Mouse (Mus musculus): ENCODE results near the gene Flt1. TPM values are rescaled to one million over a fixed set of nuclear protein-coding genes. Genes with fewer than 3 reads are reported as not detected.
A peak's percentile ranks its signal among the peaks of the same experiment; 100 is the strongest.
"Not testable (repeated sequence)": the region's sequence is repeated elsewhere in the genome, so short reads cannot be mapped to it uniquely, and the experiment has no call there.

Gene Flt1
- total RNA-seq, 2 experiments from 2014 or later, result 28.4 to 30.1 TPM

GRCm38 (mm10) chr5:147616450-147616849 lies 109.4 kb downstream of the Flt1 start:
- DNase-seq (ENCODE audit: low spot score in 2 of 2), result no peak

GRCm38 (mm10) chr5:147614659-147615058 lies 111.2 kb downstream of the Flt1 start:
- no peak for DNase-seq (ENCODE audit: low spot score in 2 of 2)

DNA sequence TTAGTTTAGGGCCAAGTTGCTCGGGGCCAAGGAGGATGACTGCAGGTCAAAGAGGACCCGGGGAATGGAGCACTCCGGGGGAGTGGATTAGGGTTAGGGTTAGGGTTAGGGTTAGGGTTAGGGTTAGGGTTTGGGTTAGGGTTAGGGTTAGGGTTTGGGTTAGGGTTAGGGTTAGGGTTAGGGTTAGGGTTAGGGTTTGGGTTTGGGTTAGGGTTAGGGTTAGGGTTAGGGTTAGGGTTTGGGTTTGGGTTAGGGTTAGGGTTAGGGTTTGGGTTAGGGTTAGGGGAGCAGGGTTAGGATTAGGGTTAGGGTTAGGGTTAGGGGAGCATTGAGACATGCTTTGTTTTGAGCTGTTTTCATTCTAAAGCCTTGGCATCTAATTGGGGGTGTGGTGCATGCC lies 114.5 kb downstream of the Flt1 start:
- not testable (repeated sequence) for DNase-seq (ENCODE audit: low spot score in 2 of 2)

DNA sequence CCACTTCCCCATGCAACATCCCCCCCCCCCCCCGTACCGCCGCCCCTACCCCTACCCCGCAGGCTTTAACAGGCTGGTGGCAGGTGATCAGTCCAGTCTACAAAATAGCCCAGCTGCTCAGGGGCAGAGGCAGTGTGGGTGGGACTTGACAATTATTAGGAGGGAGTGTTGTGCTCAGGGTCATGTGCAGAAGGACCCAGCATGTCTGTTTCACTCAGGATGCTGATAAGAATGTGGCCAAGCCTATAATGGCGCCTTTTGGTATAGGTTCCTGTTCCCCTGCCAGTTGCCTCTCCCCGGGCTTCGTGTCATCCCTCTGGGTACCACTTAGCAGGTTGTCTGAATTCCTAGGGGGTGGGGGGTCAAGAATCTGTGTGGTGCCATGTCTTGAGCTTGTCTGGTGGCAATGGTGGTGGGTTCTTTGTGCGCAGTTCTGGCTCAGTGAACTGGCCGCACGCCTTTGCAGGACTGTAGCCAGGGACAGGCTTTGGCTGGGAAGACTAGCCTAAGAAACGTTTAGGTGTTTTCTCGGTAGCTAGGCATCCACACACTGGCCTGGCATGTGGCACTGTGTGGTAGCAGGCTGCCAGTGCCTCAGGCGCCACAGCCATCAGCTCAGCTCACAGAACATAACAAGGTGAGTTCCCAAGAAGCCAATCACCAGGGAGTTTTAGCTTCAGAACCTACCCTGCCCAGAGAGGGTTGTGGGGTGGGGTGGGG lies 118.4 kb downstream of the Flt1 start:
- no peak for DNase-seq (ENCODE audit: low spot score in 2 of 2)

GRCm38 (mm10) chr5:147606751-147607150 lies 119.1 kb downstream of the Flt1 start:
- DNase-seq (ENCODE audit: low spot score in 2 of 2), result no peak

DNA sequence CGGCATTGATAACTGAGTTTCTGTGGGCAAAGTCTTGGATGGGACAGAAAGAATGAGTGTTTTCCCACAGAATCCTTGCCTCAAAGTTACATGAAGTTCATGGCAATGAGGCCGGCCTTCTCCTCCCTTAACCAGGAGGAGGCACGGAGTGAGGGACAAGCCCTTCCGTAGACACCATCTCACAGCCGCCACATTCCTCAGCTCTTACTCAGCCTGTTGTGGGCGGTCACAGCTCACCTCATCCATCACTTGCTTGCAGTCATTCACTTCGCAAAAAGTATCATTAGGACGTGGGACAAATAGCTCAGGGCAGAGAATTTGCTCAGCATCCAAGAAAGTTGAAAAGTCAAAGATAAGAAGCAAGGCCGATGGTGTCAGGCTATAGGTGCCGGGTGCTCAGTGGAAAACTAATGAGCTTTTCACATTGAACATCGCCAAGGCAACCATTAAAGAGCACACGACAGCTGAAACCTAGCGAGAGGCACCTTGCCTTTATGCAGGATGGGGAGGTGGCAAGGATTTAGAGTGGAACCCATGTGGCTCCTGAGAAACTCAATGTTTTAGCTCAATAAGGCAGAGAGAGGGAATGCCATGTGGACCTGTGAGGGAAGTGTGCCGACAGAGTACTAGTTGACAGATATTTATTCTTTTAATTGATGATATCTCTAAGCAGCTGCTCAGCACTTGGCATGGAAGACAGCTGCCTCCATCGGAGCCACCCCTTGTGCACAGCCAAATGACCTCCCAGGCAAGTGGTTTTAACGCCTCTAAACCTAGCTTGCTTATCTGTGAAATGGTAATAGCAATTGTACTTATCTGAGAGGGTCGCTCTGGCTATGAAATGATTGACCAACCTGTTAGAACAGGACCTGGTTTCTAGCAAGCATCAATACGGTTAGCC lies 124.1 kb downstream of the Flt1 start:
- DNase-seq (ENCODE audit: low spot score in 2 of 2), result no peak

- DNase-seq (ENCODE audit: low spot score in 2 of 2), result no peak
These were observed 128.0 kb downstream of the Flt1 start for GRCm38 (mm10) chr5:147597825-147598224.

- DNase-seq (ENCODE audit: low spot score in 2 of 2), result no peak
These were observed 136.0 kb downstream of the Flt1 start for GRCm38 (mm10) chr5:147589814-147590213.

- DNase-seq (ENCODE audit: low spot score in 2 of 2), result no peak
These were observed 140.7 kb downstream of the Flt1 start for GRCm38 (mm10) chr5:147585070-147585469.

- DNase-seq (ENCODE audit: low spot score in 2 of 2), result no peak
These were observed 141.2 kb downstream of the Flt1 start for GRCm38 (mm10) chr5:147584648-147585047.

DNA sequence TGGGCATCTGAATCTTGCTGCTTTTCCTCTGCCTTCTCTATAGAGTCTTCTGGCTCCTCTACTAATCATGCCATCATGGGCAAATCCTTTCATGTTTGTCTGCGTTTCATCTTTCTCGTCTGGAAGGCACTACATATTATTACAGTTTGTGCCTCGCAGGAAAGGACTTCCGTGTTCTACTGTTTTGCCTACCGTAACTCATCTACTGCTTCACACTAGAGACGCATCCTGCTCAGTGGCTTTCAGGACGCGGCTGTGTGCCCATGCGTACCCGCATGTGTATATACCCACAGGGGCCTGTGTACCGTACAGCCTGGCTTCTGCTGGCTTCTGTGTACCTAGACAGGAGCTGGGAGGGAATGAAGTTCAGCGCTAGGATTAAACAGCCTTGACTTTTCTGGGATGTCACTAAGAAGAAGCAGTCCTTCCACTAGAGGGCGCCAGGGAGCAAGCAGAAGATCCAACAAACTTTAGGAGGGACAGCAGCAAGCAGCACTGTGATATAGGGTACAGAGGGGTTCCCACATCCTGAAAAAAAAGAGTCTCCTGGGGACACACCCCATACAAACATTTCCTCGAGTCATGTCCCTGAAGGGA lies 142.0 kb downstream of the Flt1 start:
- peak; percentile 74 to 76 for DNase-seq (ENCODE audit: low spot score in 2 of 2)

GRCm38 (mm10) chr5:147580181-147580580 lies 145.6 kb downstream of the Flt1 start:
- no peak for DNase-seq (ENCODE audit: low spot score in 2 of 2)

- no peak for DNase-seq (ENCODE audit: low spot score in 2 of 2)
These were observed 146.1 kb downstream of the Flt1 start for GRCm38 (mm10) chr5:147579691-147580090.

- DNase-seq (ENCODE audit: low spot score in 2 of 2), result no peak
These were observed 146.7 kb downstream of the Flt1 start for GRCm38 (mm10) chr5:147579148-147579547.

DNA sequence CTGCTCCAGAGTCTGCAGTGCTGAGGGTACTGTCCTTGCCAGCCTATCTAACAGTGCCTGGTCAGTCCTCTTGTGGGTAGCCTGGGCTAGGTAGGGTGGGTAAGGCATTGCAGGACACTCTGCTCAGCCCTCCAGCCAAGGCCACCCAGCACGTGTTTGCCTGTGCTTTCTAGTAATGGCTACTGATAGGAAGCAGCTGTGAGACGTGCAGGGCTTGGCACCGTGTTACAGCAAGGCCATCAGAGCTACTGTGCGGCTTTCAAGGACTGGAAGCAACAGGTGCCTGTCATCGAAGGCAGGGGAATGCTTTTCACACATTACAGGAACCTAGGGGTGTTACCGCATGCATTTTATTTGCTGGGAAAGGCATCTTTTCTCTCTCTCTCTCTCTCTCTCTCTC lies 148.8 kb downstream of the Flt1 start:
- no peak for DNase-seq (ENCODE audit: low spot score in 2 of 2)

GRCm38 (mm10) chr5:147574517-147574916 lies 151.3 kb downstream of the Flt1 start:
- DNase-seq (ENCODE audit: low spot score in 2 of 2), result no peak

DNA sequence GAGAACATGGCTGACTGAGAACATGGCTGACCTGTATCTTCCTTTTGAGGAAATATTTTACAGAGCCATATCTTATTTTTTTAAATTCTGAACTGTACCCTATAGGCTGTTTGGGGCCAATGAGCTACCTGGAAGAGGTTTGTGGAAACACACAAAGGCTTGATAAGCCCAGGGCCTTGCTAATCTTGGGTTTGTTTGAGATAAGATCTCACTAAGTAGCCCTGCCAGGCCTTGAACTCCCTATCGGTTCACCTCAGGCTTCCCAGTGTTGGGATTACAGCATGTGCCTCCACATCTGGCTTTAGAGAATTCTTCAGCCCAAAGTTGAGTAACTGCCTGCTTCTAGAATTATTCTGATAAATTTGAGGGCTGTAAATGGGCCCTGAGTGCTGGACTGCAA lies 152.3 kb downstream of the Flt1 start:
- no peak for DNase-seq (ENCODE audit: low spot score in 2 of 2)

- no peak for DNase-seq (ENCODE audit: low spot score in 2 of 2)
These were observed 153.1 kb downstream of the Flt1 start for GRCm38 (mm10) chr5:147572695-147573094.

- DNase-seq (ENCODE audit: low spot score in 2 of 2), result no peak
These were observed 159.5 kb downstream of the Flt1 start for GRCm38 (mm10) chr5:147566335-147566734.

- no peak for DNase-seq (ENCODE audit: low spot score in 2 of 2)
These were observed 160.4 kb downstream of the Flt1 start for GRCm38 (mm10) chr5:147565444-147565843.

- no peak for DNase-seq (ENCODE audit: low spot score in 2 of 2)
These were observed 161.6 kb downstream of the Flt1 start for GRCm38 (mm10) chr5:147564140-147564590.

Measured in layer of hippocampus, postnatal 14 days (tissue).